Mouse (Mus musculus): Measurements from ENCODE around the gene Mink1. TPM values are rescaled to one million over a fixed set of nuclear protein-coding genes. Genes with fewer than 3 reads are reported as not detected.

The Mink1 gene
- total RNA-seq, 2 experiments from 2014 or later = 44.8 to 46.3 TPM

GRCm38 (mm10) chr11:70629557-70629956 lies 66.9 kb downstream of the Mink1 start:
- DNase-seq (ENCODE audit: low spot score in 2 of 2) = no peak

GRCm38 (mm10) chr11:70630129-70630528 lies 67.4 kb downstream of the Mink1 start:
- DNase-seq (ENCODE audit: low spot score in 2 of 2) = no peak

- no peak for DNase-seq (ENCODE audit: low spot score in 2 of 2)
Measured at GRCm38 (mm10) chr11:70635601-70636000, 72.9 kb downstream of the Mink1 start.

- no peak for DNase-seq (ENCODE audit: low spot score in 2 of 2)
Measured at GRCm38 (mm10) chr11:70637764-70638163, 75.1 kb downstream of the Mink1 start.

- DNase-seq (ENCODE audit: low spot score in 2 of 2) = no peak
Measured at GRCm38 (mm10) chr11:70638293-70638692, 75.6 kb downstream of the Mink1 start.

- DNase-seq (ENCODE audit: low spot score in 2 of 2) = no peak
Measured at GRCm38 (mm10) chr11:70638714-70639278, 76.1 kb downstream of the Mink1 start, which contains the start of gene Gp1ba. TSS of gene Gp1ba (plus strand) at chr11:70639122.

GRCm38 (mm10) chr11:70639976-70640375 lies 77.3 kb downstream of the Mink1 start:
- DNase-seq (ENCODE audit: low spot score in 2 of 2) = no peak

GRCm38 (mm10) chr11:70641241-70641640 lies 78.6 kb downstream of the Mink1 start:
- DNase-seq (ENCODE audit: low spot score in 2 of 2) = no peak

- DNase-seq (ENCODE audit: low spot score in 2 of 2) = no peak
Measured at GRCm38 (mm10) chr11:70643051-70643450, 80.4 kb downstream of the Mink1 start.

GRCm38 (mm10) chr11:70644564-70645103 lies 82.0 kb downstream of the Mink1 start:
- no peak for DNase-seq (ENCODE audit: low spot score in 2 of 2)

GRCm38 (mm10) chr11:70645461-70646258 lies 83.0 kb downstream of the Mink1 start:
- no peak for DNase-seq (ENCODE audit: low spot score in 2 of 2)

GRCm38 (mm10) chr11:70646259-70646555 lies 83.5 kb downstream of the Mink1 start:
- DNase-seq (ENCODE audit: low spot score in 2 of 2) = no peak

- DNase-seq (ENCODE audit: low spot score in 2 of 2) = peak; percentile 87 to 96
Measured at GRCm38 (mm10) chr11:70646691-70647650, 84.3 kb downstream of the Mink1 start, which contains the start of the genes Rnf167 and Slc25a11. TSS of gene Rnf167 (plus strand) at chr11:70647235. TSS of gene Slc25a11 (minus strand) at chr11:70647479.

- DNase-seq (ENCODE audit: low spot score in 2 of 2) = peak in 1 of 2 experiments; percentile 42
Measured at GRCm38 (mm10) chr11:70647716-70648420, 85.2 kb downstream of the Mink1 start.

GRCm38 (mm10) chr11:70648512-70648911 lies 85.8 kb downstream of the Mink1 start:
- no peak for DNase-seq (ENCODE audit: low spot score in 2 of 2)

GRCm38 (mm10) chr11:70649185-70649734 lies 86.6 kb downstream of the Mink1 start:
- no peak for DNase-seq (ENCODE audit: low spot score in 2 of 2)

GRCm38 (mm10) chr11:70650322-70651175 lies 87.9 kb downstream of the Mink1 start:
- DNase-seq (ENCODE audit: low spot score in 2 of 2) = no peak

GRCm38 (mm10) chr11:70651391-70651790 lies 88.7 kb downstream of the Mink1 start:
- DNase-seq (ENCODE audit: low spot score in 2 of 2) = no peak
